Mouse (Mus musculus) spleen, embryonic (tissue): ENCODE measurements around the gene Robo4.

Source experiments
- CTCF ChIA-PET: fragments of 350-600 bp; sonication (Branson Sonifier 250); formaldehyde crosslinking; loops from one replicate; lab custom pipeline; 2022; lab: Charles Lee

Gene Robo4

DNA sequence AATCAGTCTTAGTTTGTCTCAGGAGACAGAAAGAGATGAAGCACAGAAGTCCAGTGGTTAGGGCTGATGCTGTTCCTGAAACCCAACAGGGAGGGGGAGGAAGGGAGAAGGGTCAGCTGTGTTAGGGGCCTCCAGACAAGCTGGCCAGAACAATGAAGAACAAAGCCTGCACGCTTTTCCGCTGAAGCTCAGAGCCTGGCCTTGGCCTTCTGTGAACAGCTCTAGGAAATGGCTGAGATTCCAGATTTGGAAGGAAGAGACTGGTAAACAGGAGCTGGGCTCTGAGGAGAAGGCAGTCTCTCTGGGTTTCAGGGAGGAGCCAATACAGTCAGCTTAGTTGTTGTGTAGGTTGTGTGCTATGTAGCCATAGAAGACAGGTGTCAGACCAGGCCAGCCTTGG lies 1.1 kb upstream of the Robo4 start:
- CTCF ChIA-PET, result no interaction called here

DNA sequence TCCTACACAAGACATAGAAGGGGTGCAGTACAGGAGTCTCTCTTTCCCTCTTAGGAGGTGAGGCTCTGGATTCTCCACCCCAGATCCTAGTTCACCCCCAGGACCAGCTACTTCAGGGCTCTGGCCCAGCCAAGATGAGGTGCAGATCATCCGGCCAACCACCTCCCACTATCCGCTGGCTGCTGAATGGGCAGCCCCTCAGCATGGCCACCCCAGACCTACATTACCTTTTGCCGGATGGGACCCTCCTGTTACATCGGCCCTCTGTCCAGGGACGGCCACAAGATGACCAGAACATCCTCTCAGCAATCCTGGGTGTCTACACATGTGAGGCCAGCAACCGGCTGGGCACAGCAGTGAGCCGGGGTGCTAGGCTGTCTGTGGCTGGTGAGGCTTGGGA lies 804 bp downstream of the Robo4 start:
- CTCF ChIA-PET, result no interaction called here

DNA sequence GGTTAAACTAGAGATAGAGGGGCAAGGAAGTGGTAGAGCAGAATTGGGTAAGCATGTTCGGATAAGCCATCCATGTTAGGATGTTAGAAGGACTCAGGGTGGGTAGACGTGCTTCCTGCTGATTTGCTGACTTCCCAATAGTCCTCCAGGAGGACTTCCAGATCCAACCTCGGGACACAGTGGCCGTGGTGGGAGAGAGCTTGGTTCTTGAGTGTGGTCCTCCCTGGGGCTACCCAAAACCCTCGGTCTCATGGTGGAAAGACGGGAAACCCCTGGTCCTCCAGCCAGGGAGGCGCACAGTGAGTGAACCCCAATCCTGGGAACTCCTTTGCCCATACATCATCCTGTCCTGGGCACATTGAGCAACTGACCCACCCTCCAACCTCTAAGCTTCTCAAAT lies 1.3 kb downstream of the Robo4 start:
- CTCF ChIA-PET, result no interaction called here

DNA sequence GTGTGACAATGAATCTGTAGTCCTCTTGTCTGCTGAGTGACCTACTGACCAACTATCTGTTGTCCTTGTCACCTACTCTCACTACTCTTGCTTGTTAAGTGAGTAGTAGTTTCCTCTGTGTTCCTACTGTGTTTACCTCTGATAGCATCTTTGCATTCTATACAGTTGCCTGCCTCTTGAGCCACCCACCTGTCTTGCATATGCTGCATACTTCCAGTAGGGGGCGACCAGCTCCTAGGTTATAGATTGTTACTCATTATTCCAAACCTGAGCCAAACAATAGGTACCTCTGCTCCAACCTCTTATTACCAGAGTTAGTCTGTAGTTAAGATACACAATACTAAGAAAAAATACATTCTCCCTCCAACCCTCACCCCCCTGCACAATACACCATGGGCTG lies 4.7 kb downstream of the Robo4 start:
- CTCF ChIA-PET, result interaction anchor here (0.6 kb wide), 1 partner anchor 8 kb away, joined by 4 read pairs; no protein-coding TSS in a partner anchor

DNA sequence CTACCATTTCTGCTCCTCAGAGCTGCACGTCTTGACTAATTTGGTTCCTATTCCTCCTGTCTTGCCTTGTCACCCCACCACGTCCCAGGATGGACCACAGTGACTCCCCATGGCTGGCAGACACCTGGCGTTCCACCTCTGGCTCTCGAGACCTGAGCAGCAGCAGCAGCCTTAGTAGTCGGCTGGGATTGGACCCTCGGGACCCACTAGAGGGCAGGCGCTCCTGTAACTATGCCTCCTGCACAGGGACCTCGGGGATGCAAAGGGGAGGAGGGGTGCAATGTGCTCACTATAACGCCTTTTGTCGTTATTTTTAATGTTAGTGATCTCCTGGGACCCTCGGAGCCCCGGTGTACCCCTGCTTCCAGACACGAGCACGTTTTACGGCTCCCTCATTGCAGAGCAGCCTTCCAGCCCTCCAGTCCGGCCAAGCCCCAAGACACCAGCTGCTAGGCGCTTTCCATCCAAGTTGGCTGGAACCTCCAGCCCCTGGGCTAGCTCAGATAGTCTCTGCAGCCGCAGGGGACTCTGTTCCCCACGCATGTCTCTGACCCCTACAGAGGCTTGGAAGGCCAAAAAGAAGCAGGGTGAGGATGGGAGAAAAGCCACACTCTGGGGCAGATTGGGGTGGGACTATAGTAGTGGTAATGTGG lies 6.3 kb downstream of the Robo4 start:
- CTCF ChIA-PET, result interaction anchor here (0.6 kb wide), 1 partner anchor 217 kb away, joined by 4 read pairs; no protein-coding TSS in a partner anchor

DNA sequence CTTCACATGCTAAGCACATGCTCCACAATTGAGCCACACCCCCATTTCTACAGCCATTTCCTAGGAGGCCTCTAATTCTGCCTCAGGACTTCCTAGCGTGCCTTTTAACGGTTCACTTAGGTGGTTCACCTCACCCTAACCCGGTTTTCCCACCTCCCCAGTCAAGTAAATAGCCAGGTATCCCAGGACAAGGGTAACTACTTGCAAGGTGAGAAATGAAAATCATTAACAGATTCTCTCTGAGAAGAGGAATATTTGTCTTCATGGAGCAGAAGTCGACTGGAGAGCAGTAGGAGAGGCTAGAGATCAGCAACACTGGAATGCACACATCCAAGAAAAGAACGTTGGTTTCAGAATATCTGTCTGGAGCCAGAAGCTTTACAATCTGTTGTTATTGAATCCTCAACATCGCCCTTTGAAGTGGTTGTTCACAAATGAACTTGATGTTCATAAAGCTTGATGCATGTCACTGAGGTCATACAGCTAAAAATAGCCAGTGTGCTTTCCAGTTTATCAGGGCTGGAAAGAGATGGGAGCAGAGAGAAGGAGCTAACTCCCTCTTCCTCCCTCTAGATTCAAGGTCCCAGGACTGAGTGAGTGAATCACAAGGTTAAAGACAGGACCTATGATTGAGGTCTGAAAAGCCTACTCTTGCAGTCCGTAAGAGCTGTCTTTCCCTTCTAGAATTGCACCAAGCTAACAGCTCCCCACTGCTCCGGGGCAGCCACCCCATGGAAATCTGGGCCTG lies 8.2 kb downstream of the Robo4 start:
- CTCF ChIA-PET, result no interaction called here

DNA sequence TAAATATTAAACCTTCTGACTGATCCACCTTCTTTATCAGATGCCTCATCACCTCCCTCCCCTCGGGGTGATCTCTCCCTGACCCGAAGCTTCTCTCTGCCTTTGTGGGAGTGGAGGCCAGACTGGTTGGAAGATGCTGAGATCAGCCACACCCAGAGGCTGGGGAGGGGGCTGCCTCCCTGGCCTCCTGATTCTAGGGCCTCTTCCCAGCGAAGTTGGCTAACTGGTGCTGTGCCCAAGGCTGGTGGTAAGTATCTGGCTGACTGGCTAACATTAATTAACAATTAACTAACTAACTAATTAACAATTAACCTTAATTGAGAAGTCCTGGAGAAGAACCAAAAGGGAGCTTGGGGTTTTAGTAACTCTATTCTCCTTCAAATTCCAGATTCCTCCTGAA lies 11.3 kb downstream of the Robo4 start:
- CTCF ChIA-PET, result no interaction called here

DNA sequence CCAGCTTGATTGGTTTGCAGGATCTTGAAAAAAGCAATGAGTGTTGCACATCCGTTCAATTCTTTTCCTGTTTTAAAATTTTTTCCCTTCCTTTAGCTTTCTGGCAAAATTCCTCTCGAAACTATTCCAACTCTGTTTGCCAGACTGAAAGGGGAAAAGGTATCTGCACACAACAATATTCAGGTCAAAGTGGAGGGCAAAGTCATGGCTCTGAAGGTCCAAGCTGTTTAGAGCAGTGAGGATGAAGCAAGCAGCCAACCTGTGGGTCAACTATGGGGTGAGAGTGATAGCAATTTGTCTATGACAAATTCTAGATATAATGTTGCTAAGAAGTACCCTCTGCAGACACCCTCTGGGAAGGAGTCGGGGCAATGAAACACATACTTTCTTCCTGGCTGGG lies 13.0 kb downstream of the Robo4 start:
- CTCF ChIA-PET, result interaction anchor here (0.6 kb wide), 1 partner anchor 8 kb away, joined by 4 read pairs; no protein-coding TSS in a partner anchor

DNA sequence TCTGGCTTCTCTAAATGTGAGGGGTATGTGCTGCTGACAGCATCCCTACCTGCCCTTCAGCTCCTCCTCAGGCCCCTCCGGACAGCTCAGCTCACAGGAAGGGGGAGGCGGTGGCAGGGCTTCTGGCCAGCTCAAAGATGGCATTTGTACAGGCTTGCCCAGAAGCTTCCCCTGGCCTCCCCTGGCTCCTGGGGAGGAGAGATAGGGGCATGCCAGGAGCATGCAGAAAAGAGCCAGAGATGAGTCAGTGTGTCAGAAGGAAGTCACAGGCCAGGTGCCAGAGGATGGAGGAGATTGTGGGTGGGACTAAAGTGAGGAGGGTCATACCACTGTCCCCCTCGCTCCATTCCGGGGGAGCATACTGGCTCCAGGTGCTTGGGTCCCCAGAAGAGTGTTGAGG lies 17.1 kb downstream of the Robo4 start:
- CTCF ChIA-PET, result no interaction called here

DNA sequence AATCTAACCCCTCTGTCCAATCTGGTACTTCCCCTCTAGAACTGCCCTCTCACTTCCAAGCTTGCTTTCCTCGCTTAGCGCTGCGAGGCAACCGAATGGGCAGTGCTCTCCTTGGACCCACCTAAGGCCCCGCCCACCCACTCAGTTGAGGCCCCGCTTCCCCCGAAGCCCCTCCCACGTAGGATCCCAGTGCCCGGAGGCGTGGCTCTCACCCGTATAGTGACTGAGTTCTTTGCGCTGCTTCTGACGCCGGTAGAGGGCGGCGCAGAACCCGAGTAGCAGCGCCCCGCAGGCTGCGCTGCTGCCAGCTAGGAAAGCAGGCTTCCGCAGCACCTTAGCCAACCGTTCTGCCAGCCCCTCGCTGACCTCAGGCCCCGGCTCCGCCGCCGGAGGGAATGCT lies 19.0 kb downstream of the Robo4 start:
- CTCF ChIA-PET, result interaction anchor here (0.6 to 0.8 kb wide), 2 partner anchors 10 to 236 kb away, joined by 4 to 8 read pairs; no protein-coding TSS in a partner anchor

DNA sequence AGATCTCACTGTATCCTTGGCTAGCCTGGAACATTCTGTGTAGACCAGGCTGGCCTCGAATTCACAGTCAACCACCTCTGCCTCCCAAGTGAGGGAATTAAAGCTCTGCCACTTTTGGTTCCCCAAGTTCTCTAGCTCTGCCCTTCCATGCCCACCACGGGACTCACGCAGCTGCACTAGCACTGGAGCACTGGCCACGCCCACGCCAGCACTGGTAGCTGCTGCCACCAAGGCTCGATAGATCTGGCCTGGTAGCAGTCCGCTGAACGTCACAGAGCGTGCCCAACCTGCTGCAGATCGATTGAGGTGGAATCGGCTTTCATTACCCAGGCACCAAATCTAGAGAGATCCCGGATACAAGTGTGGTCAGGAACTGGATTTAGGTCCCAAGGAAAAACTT lies 19.5 kb downstream of the Robo4 start:
- CTCF ChIA-PET, result no interaction called here

DNA sequence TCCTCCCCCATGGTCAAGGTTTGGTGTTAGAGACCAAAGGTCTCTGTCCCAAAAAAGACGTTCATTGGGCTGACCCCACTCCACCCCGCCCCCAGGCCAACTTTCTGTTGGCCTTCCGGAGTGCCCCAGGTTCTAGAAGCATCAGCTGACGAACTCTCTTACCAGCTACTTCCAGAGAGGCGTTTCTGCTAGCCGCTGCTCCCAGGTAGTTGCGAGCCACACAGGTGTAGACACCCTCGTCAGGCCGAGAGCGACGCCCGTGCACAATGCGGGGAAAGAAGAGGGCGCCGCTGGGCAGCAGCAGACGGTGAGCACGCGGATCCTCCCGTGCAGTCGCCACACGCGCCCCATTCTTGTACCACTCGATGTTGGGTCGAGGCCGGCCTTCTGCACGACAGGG lies 27.6 kb downstream of the Robo4 start:
- CTCF ChIA-PET, result no interaction called here

DNA sequence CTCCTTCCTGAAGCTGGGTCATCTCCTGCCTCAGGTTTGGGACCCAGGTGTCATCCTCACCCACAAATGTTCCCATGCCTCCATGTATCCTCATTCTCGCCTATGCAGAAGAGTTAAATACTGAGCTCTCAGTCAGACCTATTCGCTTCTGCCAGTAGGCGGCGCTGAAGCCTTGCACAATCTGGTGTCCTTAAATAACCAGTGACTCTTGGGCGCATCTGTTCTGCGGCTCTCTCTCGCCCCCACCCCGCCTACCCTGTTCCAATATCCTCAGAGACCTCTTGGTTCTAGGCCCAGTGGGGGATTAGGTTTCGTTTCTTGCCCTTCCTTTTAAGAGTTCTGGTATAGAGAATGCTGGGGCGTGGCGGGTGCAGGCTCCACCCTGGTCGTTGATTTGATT lies 28.9 kb downstream of the Robo4 start:
- CTCF ChIA-PET, result interaction anchor here (0.6 kb wide), 1 partner anchor 19 kb away, joined by 6 read pairs; no protein-coding TSS in a partner anchor

DNA sequence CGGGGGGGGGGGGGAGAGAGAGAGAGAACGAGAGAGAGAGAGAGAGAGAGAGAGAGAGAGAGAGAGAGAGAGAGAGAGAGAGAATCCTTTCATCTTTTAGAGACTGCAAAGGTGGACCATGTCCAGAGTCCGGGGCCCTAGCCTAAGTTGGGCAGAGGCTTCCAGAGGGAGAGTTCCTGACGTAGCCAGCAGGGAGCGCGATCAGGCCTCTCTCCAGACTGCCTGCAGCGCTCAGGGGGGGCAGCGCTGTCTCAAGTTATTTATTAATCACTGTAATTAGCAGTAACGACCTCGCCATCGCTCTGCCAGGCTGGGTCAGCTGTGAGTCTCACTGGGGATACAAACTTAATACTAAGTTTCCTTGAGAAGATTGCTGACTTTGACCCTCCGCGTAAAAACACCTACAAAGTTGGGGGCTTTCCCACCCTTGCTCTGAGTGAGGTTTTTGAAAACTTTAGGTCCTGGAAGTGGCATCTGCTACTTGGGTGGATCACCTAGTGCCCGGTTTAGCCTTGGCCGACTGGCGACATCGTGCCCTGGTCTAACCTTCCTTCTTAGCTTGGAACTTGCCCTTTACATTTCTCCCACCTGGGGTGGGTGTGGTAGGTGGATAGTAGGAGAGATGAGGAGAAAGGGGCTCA lies 30.4 kb downstream of the Robo4 start:
- CTCF ChIA-PET, result interaction anchor here (0.6 kb wide), 1 partner anchor 187 kb away, joined by 6 read pairs; no protein-coding TSS in a partner anchor

DNA sequence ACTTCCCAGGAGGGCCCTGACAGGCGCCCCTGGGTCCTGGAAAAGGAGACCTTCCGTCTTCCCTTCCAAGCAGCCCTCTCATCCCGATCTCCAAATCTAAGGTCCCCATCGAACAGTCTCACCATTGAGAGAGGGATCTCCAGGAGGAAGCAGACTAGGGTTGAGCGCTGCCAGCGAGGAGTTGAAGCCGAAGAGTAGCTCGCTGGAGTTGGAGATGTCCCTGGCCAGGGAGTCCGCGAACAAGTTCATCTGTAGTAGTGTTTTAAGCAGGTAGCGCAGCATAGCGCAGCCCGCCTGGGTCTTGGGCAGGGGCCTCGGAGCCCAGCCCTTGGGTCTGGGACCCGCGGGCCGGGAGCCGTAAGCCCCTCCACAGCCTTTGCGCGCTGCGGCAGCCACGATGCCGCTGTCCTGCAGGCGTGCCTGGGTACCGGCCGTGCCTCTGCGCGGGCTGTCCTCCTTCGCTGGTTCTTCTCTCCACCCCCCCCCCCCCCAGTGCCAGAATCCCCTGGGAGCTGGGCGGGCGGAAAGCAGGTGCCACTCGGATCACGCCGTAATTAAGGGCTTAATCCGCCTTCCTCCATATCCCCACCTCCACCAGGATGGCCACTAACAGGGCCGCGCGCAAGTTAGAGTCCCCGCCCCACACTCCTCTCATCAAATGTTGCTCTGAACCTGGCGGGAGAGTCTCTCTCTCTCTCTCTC lies 31.2 kb downstream of the Robo4 start, which contains the start of gene Robo3:
Robo3 (minus strand) TSS at position 527 of the 702 bp plus-strand sequence.
- CTCF ChIA-PET, result no interaction called here

DNA sequence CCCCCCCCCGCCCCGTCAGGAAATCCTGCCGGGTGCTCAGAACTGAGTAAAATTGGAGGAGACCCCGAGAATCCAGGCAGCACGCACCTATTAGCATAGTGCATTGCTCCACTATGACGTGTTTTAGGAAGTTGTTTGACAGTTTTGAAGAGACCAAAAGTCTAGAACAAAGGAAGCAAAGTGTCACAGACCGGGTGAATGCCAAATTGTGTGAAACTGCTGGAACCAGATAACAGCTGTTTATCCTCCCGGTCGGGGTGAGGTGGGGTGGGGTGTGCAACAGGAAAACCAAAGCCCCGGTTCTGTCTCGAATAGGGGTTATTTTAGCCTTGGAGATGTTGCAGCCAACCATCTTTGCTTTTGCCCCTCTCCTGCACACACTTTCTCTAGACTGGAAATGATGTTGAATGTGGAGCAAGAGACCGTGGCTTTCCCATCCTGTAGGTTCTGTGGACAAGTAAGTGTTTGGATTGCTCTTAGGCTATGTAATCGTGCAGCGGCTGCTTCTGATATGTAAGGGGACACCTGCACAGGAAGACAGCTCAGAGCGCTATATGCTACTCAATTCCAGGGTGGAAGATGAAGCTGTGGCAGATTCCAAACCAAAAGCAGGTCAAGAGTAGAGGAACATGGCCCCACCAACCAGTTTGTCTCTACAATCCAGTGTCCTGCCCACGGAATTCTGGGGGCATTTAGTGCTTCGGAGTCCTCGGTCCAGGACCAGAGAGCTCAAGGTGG lies 32.3 kb downstream of the Robo4 start:
- CTCF ChIA-PET, result no interaction called here

DNA sequence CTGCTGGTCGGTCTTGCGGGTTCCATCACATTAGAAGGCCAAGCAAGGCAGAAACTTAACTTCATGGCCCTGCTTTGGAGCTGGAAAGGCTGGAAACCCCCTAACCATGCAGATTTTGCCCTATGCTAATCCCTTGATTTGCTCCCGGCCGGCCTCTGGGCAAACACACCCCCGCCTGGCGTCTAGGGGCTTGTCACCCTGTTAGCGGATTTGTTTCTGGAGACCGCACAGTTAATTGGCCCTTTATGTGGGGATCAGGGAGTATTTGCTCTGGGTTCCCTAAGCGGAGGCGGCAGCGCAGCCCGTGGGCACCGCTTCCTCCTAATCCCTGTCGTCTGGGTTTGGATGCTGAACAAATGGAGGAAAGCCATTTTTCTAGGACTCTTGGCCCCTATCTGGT lies 33.2 kb downstream of the Robo4 start:
- CTCF ChIA-PET, result no interaction called here

DNA sequence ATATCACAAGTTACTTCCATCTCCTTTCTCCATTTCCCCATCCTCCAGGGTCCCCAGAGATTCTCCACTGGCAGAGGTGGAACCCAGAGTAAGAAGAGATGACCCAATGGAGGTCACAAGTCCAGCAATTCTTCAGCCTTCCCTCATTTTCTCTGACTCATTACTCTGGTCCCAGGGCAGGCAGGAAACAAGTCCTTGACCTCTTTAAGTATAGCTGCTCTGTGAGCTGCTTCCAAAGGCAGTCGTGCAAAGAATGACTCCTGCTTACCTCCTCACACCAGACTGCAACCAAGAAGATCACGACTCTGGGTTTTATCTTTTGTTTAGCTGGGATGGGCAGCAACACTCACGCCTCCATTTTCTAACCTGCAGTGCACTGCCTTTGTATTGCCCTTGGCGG lies 33.9 kb downstream of the Robo4 start:
- CTCF ChIA-PET, result no interaction called here

DNA sequence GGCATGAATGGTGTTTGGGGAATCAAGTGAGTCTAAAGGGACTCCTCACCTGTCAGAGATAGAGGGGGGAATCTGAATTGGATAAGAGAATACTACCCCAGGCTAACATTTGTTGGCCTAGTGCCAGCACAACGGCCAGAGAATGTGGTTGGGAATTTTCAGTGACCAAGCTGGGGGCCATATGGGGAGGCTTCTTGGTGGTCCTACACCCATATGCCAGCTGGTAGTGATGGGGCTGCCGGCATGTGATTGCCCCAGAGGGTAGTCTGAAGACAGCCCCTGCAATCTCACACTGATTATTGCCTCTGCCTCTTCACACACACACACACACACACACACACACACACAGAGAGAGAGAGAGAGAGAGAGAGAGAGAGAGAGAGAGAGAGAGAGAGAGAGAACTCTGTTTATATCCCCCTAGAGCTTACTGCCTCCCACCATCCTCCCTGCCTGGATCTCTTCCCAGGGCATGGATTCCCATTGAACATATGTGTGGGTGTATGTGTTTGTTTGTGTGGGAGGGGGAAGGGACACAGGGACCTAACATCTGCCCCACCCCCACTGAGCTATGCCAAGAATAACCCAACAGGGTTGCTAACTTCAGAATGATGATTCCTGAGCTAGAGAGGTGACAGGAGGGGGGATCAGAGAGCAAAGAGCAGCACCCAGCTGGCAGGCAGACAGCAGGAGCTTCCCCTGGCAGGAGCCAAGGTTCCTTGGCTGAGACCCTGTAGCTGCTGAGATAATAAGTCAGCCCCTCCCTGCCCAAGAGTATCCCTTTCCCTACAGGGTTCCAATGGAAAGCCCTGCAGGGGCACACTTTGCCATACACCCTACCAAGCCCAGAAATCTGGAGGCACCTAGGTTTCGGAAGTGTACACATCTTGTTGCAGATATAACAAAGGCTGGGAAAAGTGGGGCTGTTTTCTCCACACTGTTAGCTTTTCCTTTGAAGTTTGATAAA lies 36.4 kb downstream of the Robo4 start:
- CTCF ChIA-PET, result interaction anchor here (0.7 kb wide), 1 partner anchor 9 kb away, joined by 11 read pairs; no protein-coding TSS in a partner anchor

DNA sequence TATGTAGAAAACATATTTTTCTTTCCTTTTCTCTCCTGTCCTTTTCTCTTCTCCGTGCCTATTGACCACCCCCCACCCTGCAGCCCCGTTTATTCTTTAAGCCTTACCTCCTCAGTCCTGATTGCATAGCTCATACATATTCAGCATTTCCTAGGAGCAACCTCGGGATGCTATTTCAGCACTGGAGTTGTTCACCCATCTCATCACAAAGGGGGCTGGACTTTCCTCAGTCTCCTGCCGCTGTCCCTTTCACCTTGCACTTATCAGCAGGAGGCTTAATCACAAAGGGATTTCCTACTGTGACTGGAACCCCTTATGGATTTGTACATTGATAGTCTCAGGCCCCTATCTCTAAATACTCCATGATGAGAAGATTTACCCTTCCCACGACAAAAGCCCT lies 50.7 kb downstream of the Robo4 start:
- CTCF ChIA-PET, result interaction anchor here (0.5 kb wide), 1 partner anchor 171 kb away, joined by 3 read pairs; no protein-coding TSS in a partner anchor
